Mouse (Mus musculus) ES-E14 (cell line): ENCODE data around the gene Bach1. TPM values are rescaled to one million over a fixed set of nuclear protein-coding genes. Genes with fewer than 3 reads are reported as not detected.
A peak's percentile ranks its signal among the peaks of the same experiment; 100 is the strongest.

Source experiments
- DNase-seq: peaks from one replicate; pipeline ENCODE4 v3.0.0-alpha.2; 2013; ENCODE audit warnings: low read depth, low spot score
- H3K27ac ChIP-seq: 2 replicates; pipeline ENCODE4 v1.5.1; 2012; ENCODE audit warnings: low read depth, mild to moderate bottlenecking, low read length, moderate library complexity, mixed read lengths; ENCODE audit not compliant: poor library complexity, insufficient read depth, severe bottlenecking
- H3K36me3 ChIP-seq: 2 replicates; pipeline ENCODE4 v1.6.1; 2012; ENCODE audit warnings: mild to moderate bottlenecking, low read length, moderate library complexity, mixed read lengths; ENCODE audit not compliant: control insufficient read depth, poor library complexity, insufficient read depth, severe bottlenecking
- H3K4me1 ChIP-seq, 2 experiments: fragments of 150-350 bp in 1 of 2; sonication (generic) in 1 of 2; 2 replicates each; pipeline ENCODE4 v1.6.1; 2012; ENCODE audit warnings: low read length in 2 of 2, mild to moderate bottlenecking in 1 of 2, mixed read lengths in 1 of 2; ENCODE audit not compliant: control insufficient read depth in 2 of 2, insufficient read depth in 2 of 2, poor library complexity in 1 of 2
- H3K4me3 ChIP-seq, 2 experiments: fragments of 150-350 bp in 1 of 2; sonication (generic) in 1 of 2; 2 replicates each; pipeline ENCODE4 v1.5.1; 2012; ENCODE audit warnings: low read length in 2 of 2, low read depth in 1 of 2, mild to moderate bottlenecking in 1 of 2, mixed read lengths in 1 of 2; ENCODE audit not compliant: insufficient read depth in 1 of 2, poor library complexity in 1 of 2, severe bottlenecking in 1 of 2
- H3K9ac ChIP-seq: 2 replicates; pipeline ENCODE4 v1.6.1; 2012; ENCODE audit warnings: low read depth, mild to moderate bottlenecking, low read length, mixed read lengths; ENCODE audit not compliant: poor library complexity, insufficient read depth, severe bottlenecking
- H3K9me3 ChIP-seq: fragments of 150-350 bp; sonication (generic); 2 replicates; pipeline ENCODE4 v1.6.1; 2012; ENCODE audit warnings: low read depth, mild to moderate bottlenecking, low read length; ENCODE audit not compliant: control insufficient read depth, insufficient read depth
- CHD2 ChIP-seq: IDR thresholded peaks from 2 replicates; pipeline ENCODE4 v1.6.1; 2014; ENCODE audit warnings: mild to moderate bottlenecking, low read depth, low read length, inconsistent platforms
- HCFC1 ChIP-seq: IDR thresholded peaks from 2 replicates; pipeline ENCODE4 v1.6.1; 2012; ENCODE audit warnings: low read length, inconsistent platforms, borderline replicate concordance; ENCODE audit not compliant: insufficient read depth
- MAFK ChIP-seq: IDR thresholded peaks from 2 replicates; pipeline ENCODE4 v1.6.1; 2014; ENCODE audit warnings: mild to moderate bottlenecking, low read depth, low read length, inconsistent platforms; ENCODE audit not compliant: insufficient read depth
- ZC3H11A ChIP-seq: IDR thresholded peaks from 2 replicates; pipeline ENCODE4 v1.6.1; 2012; ENCODE audit warnings: low read depth, mild to moderate bottlenecking, inconsistent platforms, low read length, borderline replicate concordance
- ZNF384 ChIP-seq: IDR thresholded peaks from 2 replicates; pipeline ENCODE4 v1.6.1; 2012; ENCODE audit warnings: low read depth, low read length, inconsistent platforms
- in situ Hi-C, 2 experiments: fragments of 600-800 bp; cut with MboI; formaldehyde crosslinking; loops; one replicate each; pipeline ENCODE4 v1.15.1; 2025; ENCODE audit warnings: low sequenced_read_pairs in 2 of 2, inconsistent platforms in 1 of 2; ENCODE audit not compliant: unreplicated experiment in 2 of 2
- total RNA-seq: library from RNA; depleted of rRNA; stranded (reverse); fragments of 300-350 nt; gene quantifications from 2 replicates; pipeline ENCODE4 v1.2.3, GENCODE M21; 2012

Gene Bach1
- total RNA-seq, 1 experiment: 19.5 TPM

GRCm38 (mm10) chr16:87745192-87745945 lies 46.6 kb downstream of the Bach1 start:
- TF ChIP-seq CHD2: no peak
- no peak for TF ChIP-seq ZNF384
- no peak for TF ChIP-seq HCFC1
- no peak for TF ChIP-seq ZC3H11A
- TF ChIP-seq MAFK: no peak
- no peak overlapping the region for H3K9ac ChIP-seq
- in situ Hi-C loops: no loop called here

GRCm38 (mm10) chr16:87746728-87747127 lies 48.0 kb downstream of the Bach1 start:
- H3K4me3 ChIP-seq: no peak overlapping the region
- no peaks in the 10 kb centered on the region for H3K4me1 ChIP-seq
- no peaks in the 10 kb centered on the region for H3K9me3 ChIP-seq
- peak; percentile 84 for DNase-seq
- H3K27ac ChIP-seq: no peak overlapping the region
- no peak overlapping the region for H3K9ac ChIP-seq
- H3K36me3 ChIP-seq: no peaks in the 10 kb centered on the region
- TF ChIP-seq HCFC1: 0 out of 2 replicates have a peak, but pooled peaks have one; percentile 40
- no peak for TF ChIP-seq MAFK
- TF ChIP-seq CHD2: no peak
- TF ChIP-seq ZC3H11A: peak; percentile 98
- 0 out of 2 replicates have a peak, but pooled peaks have one; percentile 19 for TF ChIP-seq ZNF384
- in situ Hi-C loops: no loop called here

More at GRCm38 (mm10) chr16:87745192-87745945, 46.6 kb downstream of the Bach1 start:
- H3K36me3 ChIP-seq: no peaks in the 10 kb centered on the region
- H3K27ac ChIP-seq: no peak overlapping the region
- DNase-seq: no peak
- H3K9me3 ChIP-seq: no peaks in the 10 kb centered on the region
- H3K4me1 ChIP-seq: no peaks in the 10 kb centered on the region
- H3K4me3 ChIP-seq: no peak overlapping the region

DNA sequence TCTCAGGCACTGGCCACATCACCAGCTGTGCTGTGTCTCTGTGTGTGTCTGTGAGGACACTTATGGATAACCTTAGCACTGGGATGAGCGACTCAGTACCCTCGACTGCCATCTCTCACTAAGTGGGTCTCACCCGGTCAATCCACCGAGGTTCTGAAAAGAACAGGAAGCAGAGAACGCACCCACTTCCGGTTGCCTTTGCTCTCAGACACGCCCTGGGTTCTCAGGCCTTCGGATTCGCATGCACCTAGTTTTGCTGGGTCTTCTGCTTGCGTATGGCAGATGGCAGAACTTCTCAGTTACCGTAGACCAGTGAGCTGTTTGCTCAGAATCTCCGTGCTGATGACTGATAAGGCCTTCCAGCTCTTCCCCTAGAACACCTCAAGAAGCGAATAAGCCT lies 52.5 kb downstream of the Bach1 start:
- Histone ChIP-seq H3K9me3 (no peaks in the 10 kb centered on the region), H3K36me3 (no peaks in the 10 kb centered on the region), H3K4me1 (no peaks in the 10 kb centered on the region), H3K27ac (no peak overlapping the region), H3K4me3 (no peak overlapping the region), H3K9ac (no peak overlapping the region)
- in situ Hi-C loops: loop anchor here (10.0 to 25.0 kb wide), 2 partner anchors 236 to 239 kb away; no protein-coding TSS in a partner anchor
- no peak for DNase-seq
- TF ChIP-seq MAFK (no peak), ZNF384 (no peak), HCFC1 (no peak), CHD2 (no peak)

DNA sequence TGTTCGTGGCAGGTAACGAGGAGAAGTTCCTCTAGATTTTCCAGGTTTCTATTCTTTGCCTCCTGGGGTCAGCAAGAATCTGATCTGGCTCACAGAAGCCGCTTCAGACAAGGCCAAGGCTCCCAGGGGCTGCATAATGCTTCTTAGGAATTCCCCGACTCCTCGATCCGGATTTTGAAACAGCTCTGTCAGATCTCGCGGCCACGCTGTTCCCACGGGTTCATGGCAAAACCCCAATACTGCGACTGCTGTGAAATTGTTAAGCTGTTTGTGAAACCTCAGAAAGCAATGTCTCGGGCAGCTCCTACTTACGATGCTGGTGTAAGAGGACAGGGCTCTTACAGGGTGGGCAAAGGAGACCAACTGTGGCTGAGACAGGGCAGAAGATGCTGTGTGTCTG lies 53.7 kb downstream of the Bach1 start:
- no peak for TF ChIP-seq MAFK
- TF ChIP-seq ZNF384: no peak
- no peak for TF ChIP-seq CHD2
- TF ChIP-seq HCFC1: no peak
- TF ChIP-seq ZC3H11A: no peak
- Histone ChIP-seq H3K4me3 (no peak overlapping the region), H3K27ac (no peak overlapping the region), H3K4me1 (no peaks in the 10 kb centered on the region), H3K9ac (no peak overlapping the region), H3K36me3 (no peaks in the 10 kb centered on the region), H3K9me3 (no peaks in the 10 kb centered on the region)
- no peak for DNase-seq
- in situ Hi-C loops: loop anchor here (10.0 to 25.0 kb wide), 2 partner anchors 238 to 240 kb away; no protein-coding TSS in a partner anchor
